Mouse (Mus musculus) midbrain, postnatal 0 days (tissue): ENCODE data around the gene Cep55. TPM values are rescaled to one million over a fixed set of nuclear protein-coding genes. Genes with fewer than 3 reads are reported as not detected.

Experiments
- ATAC-seq: fragments of 200-750 bp; cut with Nextera tagmentation; 2 replicates; pipeline ENCODE4 v1.8.0; 2017; ENCODE audit warnings: moderate number of reproducible peaks, mild to moderate bottlenecking, moderate TSS enrichment, moderate library complexity; ENCODE audit not compliant: low FRiP score
- DNase-seq: peaks from one replicate; pipeline ENCODE4 v3.0.0-alpha.2; 2015; ENCODE audit warnings: low spot score
- H3K27ac ChIP-seq: fragments of 300-500 bp; sonication (generic); 2 replicates; pipeline ENCODE4 v1.5.1; 2014; ENCODE audit warnings: low read depth, mild to moderate bottlenecking, low read length, mixed read lengths
- H3K27me3 ChIP-seq: fragments of 300-500 bp; sonication (generic); 2 replicates; pipeline ENCODE4 v1.6.1; 2014; ENCODE audit warnings: low read length, control low read depth, mixed read lengths; ENCODE audit not compliant: insufficient read depth
- H3K36me3 ChIP-seq: fragments of 300-500 bp; sonication (generic); 2 replicates; pipeline ENCODE4 v1.6.1; 2014; ENCODE audit warnings: low read length, control low read depth, mixed read lengths; ENCODE audit not compliant: insufficient read depth
- H3K4me1 ChIP-seq: fragments of 300-500 bp; sonication (generic); 2 replicates; pipeline ENCODE4 v1.6.1; 2014; ENCODE audit warnings: mild to moderate bottlenecking, control low read depth, antibody characterized with exemption, low read length, mixed read lengths; ENCODE audit not compliant: insufficient read depth
- H3K4me2 ChIP-seq: fragments of 300-500 bp; sonication (generic); 2 replicates; pipeline ENCODE4 v1.6.1; 2014; ENCODE audit warnings: low read depth, mild to moderate bottlenecking, low read length, mixed read lengths; ENCODE audit not compliant: poor library complexity, severe bottlenecking
- H3K4me3 ChIP-seq: fragments of 300-500 bp; sonication (generic); 2 replicates; pipeline ENCODE4 v1.5.1; 2014; ENCODE audit warnings: low read depth, mild to moderate bottlenecking, low read length, moderate library complexity
- H3K9ac ChIP-seq: fragments of 300-500 bp; sonication (generic); replicated peaks from 2 replicates; pipeline ENCODE4 v1.6.1; 2014; ENCODE audit warnings: mild to moderate bottlenecking, low read length, moderate library complexity, mixed read lengths; ENCODE audit not compliant: poor library complexity, severe bottlenecking
- H3K9me3 ChIP-seq: fragments of 300-500 bp; sonication (generic); 2 replicates; pipeline ENCODE4 v1.6.1; 2016; ENCODE audit warnings: low read length, control low read depth
- CTCF ChIP-seq: IDR thresholded peaks from 2 replicates; pipeline ENCODE4 v1.5.1; 2016; ENCODE audit warnings: antibody characterized with exemption, mild to moderate bottlenecking
- WGBS: fragments of 180-500 bp; shearing (Covaris S2); extraction: QIAGEN DNeasy Blood & Tissue Kit; methylation state at CpG from one replicate; pipeline ENCODE4 v1.1.7; 2014; 5-methylcytosine and 5-hydroxymethylcytosine counted together
- polyA plus RNA-seq: library from polyadenylated mRNA; unstranded; fragments of >200 nt; fragmentation: Nextera tagmentation; extraction: Ambion mirVana; gene quantifications from 2 replicates; pipeline ENCODE4 v1.2.1, GENCODE M21; 2015
- total RNA-seq: library from RNA; depleted of rRNA; stranded (reverse); fragments of >200 nt; gene quantifications from 2 replicates; pipeline ENCODE4 v1.2.3, GENCODE M21; 2014

The Cep55 gene
- total and polyA plus RNA-seq, 2 experiments from 2014 or later, result 0.88 to 1.3 TPM

GRCm38 (mm10) chr19:38023603-38024002 is 31.2 kb upstream of the Cep55 start:
- Histone ChIP-seq H3K27ac (no peak overlapping the region), H3K27me3 (no peaks in the 10 kb centered on the region), H3K4me1 (no peaks in the 10 kb centered on the region), H3K9me3 (no peaks in the 10 kb centered on the region), H3K4me3 (no peak overlapping the region), H3K9ac (no peak overlapping the region), H3K4me2 (no peak overlapping the region), H3K36me3 (no peaks in the 10 kb centered on the region)
- TF ChIP-seq CTCF, result no peak
- ATAC-seq (no peak), DNase-seq (no peak)
- 19% methylated on average over 4 of the region's 4 CpGs for WGBS

- Histone ChIP-seq H3K27me3 (no peaks in the 10 kb centered on the region), H3K27ac (no peak overlapping the region), H3K9me3 (no peaks in the 10 kb centered on the region), H3K36me3 (no peaks in the 10 kb centered on the region), H3K9ac (no peak overlapping the region), H3K4me3 (no peak overlapping the region), H3K4me2 (no peak overlapping the region), H3K4me1 (no peaks in the 10 kb centered on the region)
- DNase-seq (no peak), ATAC-seq (no peak)
- no peak for TF ChIP-seq CTCF
- 54% methylated on average over 7 of the region's 9 CpGs for WGBS
These were observed 29.4 kb upstream of the Cep55 start for GRCm38 (mm10) chr19:38025254-38026041.

GRCm38 (mm10) chr19:38026211-38026624 is 28.6 kb upstream of the Cep55 start:
- no peak for TF ChIP-seq CTCF
- no peak overlapping the region for H3K4me2 ChIP-seq
- WGBS, result 60% methylated on average over 8 of the region's 8 CpGs
- H3K9me3 ChIP-seq, result no peaks in the 10 kb centered on the region
- ATAC-seq (no peak), DNase-seq (no peak)
- no peak overlapping the region for H3K27ac ChIP-seq
- H3K36me3 ChIP-seq, result no peaks in the 10 kb centered on the region
- no peak overlapping the region for H3K4me3 ChIP-seq
- H3K4me1 ChIP-seq, result 0 out of 2 replicates have a peak, but pooled peaks cover under 1% of the 10 kb centered on the region
- no peak overlapping the region for H3K9ac ChIP-seq
- H3K27me3 ChIP-seq, result no peaks in the 10 kb centered on the region

- Histone ChIP-seq H3K9me3 (no peaks in the 10 kb centered on the region), H3K4me2 (no peak overlapping the region), H3K4me1 (0 out of 2 replicates have a peak, but pooled peaks cover 4% of the 10 kb centered on the region), H3K27ac (no peak overlapping the region), H3K9ac (no peak overlapping the region), H3K36me3 (no peaks in the 10 kb centered on the region), H3K27me3 (no peaks in the 10 kb centered on the region), H3K4me3 (no peak overlapping the region)
- DNase-seq, result no peak
- 85% methylated on average over 6 of the region's 6 CpGs for WGBS
- no peak for TF ChIP-seq CTCF
- ATAC-seq, result no peak
These were observed 27.4 kb upstream of the Cep55 start for GRCm38 (mm10) chr19:38027389-38027788.

GRCm38 (mm10) chr19:38027881-38028521 is 26.8 kb upstream of the Cep55 start:
- Histone ChIP-seq H3K27me3 (no peaks in the 10 kb centered on the region), H3K27ac (no peak overlapping the region), H3K9me3 (no peaks in the 10 kb centered on the region), H3K4me2 (no peak overlapping the region), H3K4me3 (no peak overlapping the region), H3K9ac (no peak overlapping the region), H3K4me1 (0 out of 2 replicates have a peak, but pooled peaks cover 4% of the 10 kb centered on the region), H3K36me3 (no peaks in the 10 kb centered on the region)
- TF ChIP-seq CTCF, result no peak
- WGBS, result 64% methylated on average over 10 of the region's 10 CpGs
- no peak for DNase-seq
- ATAC-seq, result no peak

GRCm38 (mm10) chr19:38029292-38029691 is 25.5 kb upstream of the Cep55 start:
- Histone ChIP-seq H3K36me3 (no peaks in the 10 kb centered on the region), H3K27ac (no peak overlapping the region), H3K4me1 (0 out of 2 replicates have a peak, but pooled peaks cover 4% of the 10 kb centered on the region), H3K4me3 (no peak overlapping the region), H3K27me3 (no peaks in the 10 kb centered on the region), H3K9me3 (no peaks in the 10 kb centered on the region), H3K4me2 (no peak overlapping the region), H3K9ac (no peak overlapping the region)
- ATAC-seq, result no peak
- WGBS, result 70% methylated on average over 3 of the region's 3 CpGs
- TF ChIP-seq CTCF, result no peak
- no peak for DNase-seq
